Mouse (Mus musculus) stomach, postnatal 0 days (tissue): ENCODE measurements around the gene Mbnl2.

ENCODE experiments used
- CTCF ChIP-seq: IDR thresholded peaks from 2 replicates; pipeline ENCODE4 v1.5.1; 2016; ENCODE audit warnings: antibody characterized with exemption, low read depth, mild to moderate bottlenecking, moderate library complexity
- EP300 ChIP-seq: optimal IDR thresholded peaks from 2 replicates; pipeline ENCODE3; 2016; ENCODE audit warnings: antibody characterized with exemption

- TF ChIP-seq CTCF (no peak), EP300 (no peak)
Observed at GRCm38 (mm10) chr14:120287987-120288275, 12.5 kb downstream of the Mbnl2 start.
